Mouse (Mus musculus): Measurements from ENCODE around the gene Nhsl1. TPM values are rescaled to one million over a fixed set of nuclear protein-coding genes. Genes with fewer than 3 reads are reported as not detected.
"Not testable (repeated sequence)": the region's sequence is repeated elsewhere in the genome, so short reads cannot be mapped to it uniquely, and the experiment has no call there.

The Nhsl1 gene
- polyA plus RNA-seq, 1 experiment: 0.29 TPM

DNA sequence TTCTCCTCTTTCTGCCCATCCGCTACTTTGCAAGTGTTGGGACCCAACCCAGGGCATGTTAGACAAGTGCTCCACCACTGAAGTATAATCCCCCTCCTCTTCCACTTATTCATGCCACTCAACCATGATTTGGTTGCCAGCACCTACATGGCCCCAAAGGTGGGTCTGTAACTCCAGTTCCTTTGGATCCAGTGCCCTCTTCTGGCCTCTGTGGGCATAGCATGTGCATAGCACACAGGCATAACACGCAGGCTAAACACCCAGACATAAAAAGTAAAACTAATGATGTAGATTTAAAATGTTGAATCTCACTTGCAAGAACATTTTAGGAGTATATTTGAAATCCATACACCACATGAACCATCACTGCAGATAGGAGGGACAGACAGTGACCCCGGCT lies 110.7 kb downstream of the Nhsl1 start:
- Histone ChIP-seq H3K36me3 (replicated peaks; ENCODE audit: low read length) (no peaks in the 10 kb centered on the region), H3K27me3 (replicated peaks) (peaks cover 45% of the 10 kb centered on the region), H3K9me3 (peaks cover 21% of the 10 kb centered on the region), H3K4me3 (replicated peaks) (peak overlapping the region; percentile 81), H3K4me1 (peaks cover 17% of the 10 kb centered on the region)
- TF ChIP-seq GATA1 (IDR thresholded peaks at IDR 0.05; ENCODE audit: borderline replicate concordance, low read length) (no peak), FLI1 (IDR thresholded peaks at IDR 0.05; ENCODE audit: low read length) (no peak)

- H3K4me1 ChIP-seq: peaks cover 17% of the 10 kb centered on the region
- H3K4me3 ChIP-seq (replicated peaks): peak overlapping the region; percentile 81
- no peaks in the 10 kb centered on the region for H3K36me3 ChIP-seq (replicated peaks; ENCODE audit: low read length)
- TF ChIP-seq GATA1 (IDR thresholded peaks at IDR 0.05; ENCODE audit: borderline replicate concordance, low read length) (no peak), FLI1 (IDR thresholded peaks at IDR 0.05; ENCODE audit: low read length) (no peak)
- H3K27me3 ChIP-seq (replicated peaks): peaks cover 47% of the 10 kb centered on the region
- peaks cover 21% of the 10 kb centered on the region for H3K9me3 ChIP-seq
Observed at GRCm38 (mm10) chr10:18430141-18430540, 111.4 kb downstream of the Nhsl1 start.

- Histone ChIP-seq H3K4me1 (peaks cover 17% of the 10 kb centered on the region), H3K36me3 (replicated peaks; ENCODE audit: low read length) (no peaks in the 10 kb centered on the region), H3K4me3 (replicated peaks) (peak overlapping the region; percentile 89), H3K27me3 (replicated peaks) (peaks cover 45% of the 10 kb centered on the region), H3K9me3 (peaks cover 20% of the 10 kb centered on the region)
- TF ChIP-seq GATA1 (IDR thresholded peaks at IDR 0.05; ENCODE audit: borderline replicate concordance, low read length) (no peak), FLI1 (IDR thresholded peaks at IDR 0.05; ENCODE audit: low read length) (no peak)
Observed at GRCm38 (mm10) chr10:18430973-18431372, 112.2 kb downstream of the Nhsl1 start.

DNA sequence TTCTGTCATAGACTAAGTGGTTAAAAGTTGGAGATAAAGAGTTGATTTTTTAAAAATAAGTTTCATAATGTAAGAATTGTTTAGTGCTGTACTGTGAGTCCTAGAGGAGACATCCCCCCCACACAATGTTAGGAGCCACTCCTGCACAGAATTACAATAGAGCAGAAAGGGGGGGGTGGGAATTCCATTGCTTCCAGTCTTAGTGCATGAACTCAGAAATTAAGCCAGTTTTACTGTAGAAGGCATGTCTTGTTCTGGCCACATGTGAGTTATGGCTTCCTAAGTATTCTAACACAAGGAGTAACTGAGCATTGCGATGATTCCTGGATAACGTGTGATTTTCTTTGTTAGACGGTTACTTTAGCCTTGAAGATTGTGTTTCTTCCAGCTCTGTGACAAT lies 112.8 kb downstream of the Nhsl1 start:
- H3K27me3 ChIP-seq (replicated peaks): peaks cover 40% of the 10 kb centered on the region
- H3K36me3 ChIP-seq (replicated peaks; ENCODE audit: low read length): no peaks in the 10 kb centered on the region
- TF ChIP-seq FLI1 (IDR thresholded peaks at IDR 0.05; ENCODE audit: low read length): no peak
- TF ChIP-seq GATA1 (IDR thresholded peaks at IDR 0.05; ENCODE audit: borderline replicate concordance, low read length): no peak
- peaks cover 17% of the 10 kb centered on the region for H3K4me1 ChIP-seq
- no peak overlapping the region for H3K4me3 ChIP-seq (replicated peaks)
- H3K9me3 ChIP-seq: peaks cover 15% of the 10 kb centered on the region

DNA sequence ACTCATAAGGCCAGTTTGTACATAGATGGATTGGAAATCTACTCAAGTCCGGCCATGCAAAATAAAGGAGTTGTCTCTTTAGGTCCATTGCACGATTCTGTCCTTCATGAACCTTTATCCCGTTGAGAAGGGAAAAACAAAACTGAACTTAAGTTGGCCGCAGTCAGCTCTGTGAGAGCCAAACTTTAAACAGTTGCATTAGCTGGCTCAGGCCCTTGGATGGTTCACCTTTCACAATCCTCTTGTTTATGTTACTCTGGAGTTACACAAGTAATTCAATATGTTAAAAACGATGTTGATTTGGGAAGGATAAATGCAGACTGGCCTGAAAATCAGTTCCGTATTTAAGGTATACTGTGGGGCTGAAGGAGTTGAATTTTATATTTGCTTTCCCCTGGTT lies 116.7 kb downstream of the Nhsl1 start:
- H3K27me3 ChIP-seq (replicated peaks): peaks cover 20% of the 10 kb centered on the region
- no peaks in the 10 kb centered on the region for H3K9me3 ChIP-seq

GRCm38 (mm10) chr10:18435938-18436337 lies 117.2 kb downstream of the Nhsl1 start:
- H3K4me3 ChIP-seq (replicated peaks): no peak overlapping the region
- H3K27me3 ChIP-seq (replicated peaks): peaks cover 16% of the 10 kb centered on the region
- peaks cover 3% of the 10 kb centered on the region for H3K4me1 ChIP-seq
- TF ChIP-seq GATA1 (IDR thresholded peaks at IDR 0.05; ENCODE audit: borderline replicate concordance, low read length): no peak
- TF ChIP-seq FLI1 (IDR thresholded peaks at IDR 0.05; ENCODE audit: low read length): no peak
- H3K9me3 ChIP-seq: no peaks in the 10 kb centered on the region
- no peaks in the 10 kb centered on the region for H3K36me3 ChIP-seq (replicated peaks; ENCODE audit: low read length)

More for the DNA sequence above, 116.7 kb downstream of the Nhsl1 start:
- Histone ChIP-seq H3K4me1 (peaks cover 8% of the 10 kb centered on the region), H3K4me3 (replicated peaks) (no peak overlapping the region), H3K36me3 (replicated peaks; ENCODE audit: low read length) (no peaks in the 10 kb centered on the region)
- no peak for TF ChIP-seq FLI1 (IDR thresholded peaks at IDR 0.05; ENCODE audit: low read length)
- TF ChIP-seq GATA1 (IDR thresholded peaks at IDR 0.05; ENCODE audit: borderline replicate concordance, low read length): no peak

- no peaks in the 10 kb centered on the region for H3K9me3 ChIP-seq
- H3K36me3 ChIP-seq (replicated peaks; ENCODE audit: low read length): no peaks in the 10 kb centered on the region
- H3K27me3 ChIP-seq (replicated peaks): peaks cover 9% of the 10 kb centered on the region
- TF ChIP-seq FLI1 (IDR thresholded peaks at IDR 0.05; ENCODE audit: low read length): no peak
- no peak overlapping the region for H3K4me3 ChIP-seq (replicated peaks)
- no peaks in the 10 kb centered on the region for H3K4me1 ChIP-seq
Observed at GRCm38 (mm10) chr10:18437584-18437983, 118.8 kb downstream of the Nhsl1 start.

DNA sequence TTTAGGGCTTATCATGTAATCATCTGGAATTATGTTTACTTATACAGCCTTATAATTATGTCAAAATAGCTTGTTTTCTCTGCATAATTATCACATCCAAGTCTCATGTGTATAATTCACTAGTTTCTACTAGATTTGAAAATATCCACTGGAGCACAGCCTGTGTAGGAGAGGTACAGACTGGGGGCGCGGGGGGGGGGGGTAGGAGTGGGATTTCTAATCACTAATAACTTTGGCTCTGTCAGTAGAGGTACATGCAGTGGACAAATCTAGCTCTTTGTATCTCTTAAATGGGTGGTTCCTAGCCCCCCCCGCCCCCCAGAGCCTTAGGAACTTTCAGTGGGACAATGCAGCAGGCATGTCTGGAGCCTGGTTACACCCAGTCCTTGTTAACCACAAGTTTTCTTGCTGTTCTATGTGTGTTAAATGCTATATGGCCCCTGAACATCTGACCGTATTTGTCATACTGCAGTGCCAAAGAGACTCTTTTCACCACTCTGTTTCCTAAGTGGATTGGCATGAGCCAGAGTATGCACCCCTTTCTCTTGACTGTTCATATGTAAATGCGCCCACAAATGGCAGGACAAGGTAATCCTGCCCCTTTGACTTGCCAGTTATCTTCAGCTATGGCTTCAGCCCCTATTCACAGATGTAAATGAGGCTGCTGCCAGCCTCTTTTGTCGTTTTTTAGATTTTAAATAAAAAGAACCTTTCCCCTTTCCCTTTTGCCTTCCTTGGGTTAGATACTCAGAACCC lies 127.0 kb downstream of the Nhsl1 start:
- no peak for TF ChIP-seq GATA1 (IDR thresholded peaks at IDR 0.05; ENCODE audit: borderline replicate concordance, low read length)
- no peak for TF ChIP-seq FLI1 (IDR thresholded peaks at IDR 0.05; ENCODE audit: low read length)
- no peaks in the 10 kb centered on the region for H3K36me3 ChIP-seq (replicated peaks; ENCODE audit: low read length)
- no peaks in the 10 kb centered on the region for H3K9me3 ChIP-seq
- no peaks in the 10 kb centered on the region; the same call in 1 of the 2 replicates for H3K4me1 ChIP-seq
- no peaks in the 10 kb centered on the region for H3K27me3 ChIP-seq (replicated peaks)
- H3K4me3 ChIP-seq (replicated peaks): no peak overlapping the region

- H3K27me3 ChIP-seq (replicated peaks): no peaks in the 10 kb centered on the region
- H3K4me3 ChIP-seq (replicated peaks): no peak overlapping the region
- TF ChIP-seq GATA1 (IDR thresholded peaks at IDR 0.05; ENCODE audit: borderline replicate concordance, low read length): no peak
- no peak for TF ChIP-seq FLI1 (IDR thresholded peaks at IDR 0.05; ENCODE audit: low read length)
- no peaks in the 10 kb centered on the region for H3K36me3 ChIP-seq (replicated peaks; ENCODE audit: low read length)
- no peaks in the 10 kb centered on the region; the same call in 1 of the 2 replicates for H3K4me1 ChIP-seq
- H3K9me3 ChIP-seq: no peaks in the 10 kb centered on the region
Observed at GRCm38 (mm10) chr10:18446359-18446820, 127.6 kb downstream of the Nhsl1 start.

- H3K4me3 ChIP-seq (replicated peaks): no peak overlapping the region
- no peaks in the 10 kb centered on the region for H3K27me3 ChIP-seq (replicated peaks)
- TF ChIP-seq FLI1 (IDR thresholded peaks at IDR 0.05; ENCODE audit: low read length): no peak
- TF ChIP-seq GATA1 (IDR thresholded peaks at IDR 0.05; ENCODE audit: borderline replicate concordance, low read length): no peak
- H3K36me3 ChIP-seq (replicated peaks; ENCODE audit: low read length): no peaks in the 10 kb centered on the region
- no peaks in the 10 kb centered on the region for H3K9me3 ChIP-seq
- no peaks in the 10 kb centered on the region; the same call in 1 of the 2 replicates for H3K4me1 ChIP-seq
Observed at GRCm38 (mm10) chr10:18447299-18447698, 128.5 kb downstream of the Nhsl1 start.

DNA sequence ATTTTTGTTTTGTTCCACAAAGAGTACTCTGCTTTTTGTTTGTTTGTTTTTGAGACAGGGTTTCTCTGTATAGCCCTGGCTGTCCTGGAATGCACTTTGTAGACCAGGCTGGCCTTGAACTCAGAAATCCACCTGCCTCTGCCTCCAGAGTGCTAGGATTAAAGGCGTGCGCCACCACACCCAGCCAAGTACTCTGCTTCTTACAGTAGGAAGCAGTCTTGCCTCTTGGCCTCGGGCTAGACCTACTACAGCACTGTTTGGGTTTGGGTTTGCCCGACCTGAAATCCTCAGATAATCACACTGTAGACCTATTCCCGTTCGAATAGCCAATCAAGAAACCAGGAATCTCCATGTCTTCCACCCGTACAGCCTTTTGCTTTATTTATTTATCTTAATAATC lies 130.1 kb downstream of the Nhsl1 start:
- not testable (repeated sequence) for H3K27me3 ChIP-seq (replicated peaks); H3K36me3 ChIP-seq (replicated peaks; ENCODE audit: low read length); H3K9me3 ChIP-seq; H3K4me1 ChIP-seq; H3K4me3 ChIP-seq (replicated peaks)

Data from megakaryocyte, embryonic 14.5 days (primary cell).